Mouse (Mus musculus) hindbrain, embryonic 16.5 days (tissue): ENCODE results near the gene Fyn. TPM values are rescaled to one million over a fixed set of nuclear protein-coding genes. Genes with fewer than 3 reads are reported as not detected.

Source experiments
- ATAC-seq: fragments of 200-750 bp; cut with Nextera tagmentation; 2 replicates; pipeline ENCODE4 v1.8.0; 2017; ENCODE audit warnings: moderate TSS enrichment, moderate library complexity
- H3K27ac ChIP-seq: fragments of 300-500 bp; sonication (generic); 2 replicates; pipeline ENCODE4 v1.5.1; 2014; ENCODE audit warnings: low read depth, mild to moderate bottlenecking, control low read depth, low read length, moderate library complexity
- H3K27me3 ChIP-seq: fragments of 300-500 bp; sonication (generic); replicated peaks from 2 replicates; pipeline ENCODE4 v1.6.1; 2014; ENCODE audit warnings: low read length; ENCODE audit not compliant: control insufficient read depth, insufficient read depth
- H3K36me3 ChIP-seq: fragments of 300-500 bp; sonication (generic); 2 replicates; pipeline ENCODE4 v1.6.1; 2014; ENCODE audit warnings: mild to moderate bottlenecking, low read length, moderate library complexity, mixed read lengths; ENCODE audit not compliant: control insufficient read depth, insufficient read depth
- H3K4me1 ChIP-seq: fragments of 300-500 bp; sonication (generic); 2 replicates; pipeline ENCODE4 v1.6.1; 2014; ENCODE audit warnings: low read depth, low read length; ENCODE audit not compliant: control insufficient read depth, insufficient read depth
- H3K4me2 ChIP-seq: fragments of 300-500 bp; sonication (generic); 2 replicates; pipeline ENCODE4 v1.6.1; 2014; ENCODE audit warnings: mild to moderate bottlenecking, low read length, control low read depth, moderate library complexity
- H3K4me3 ChIP-seq: fragments of 300-500 bp; sonication (generic); 2 replicates; pipeline ENCODE4 v1.5.1; 2014; ENCODE audit warnings: mild to moderate bottlenecking, low read length, control low read depth, moderate library complexity
- H3K9ac ChIP-seq: fragments of 300-500 bp; sonication (generic); 2 replicates; pipeline ENCODE4 v1.6.1; 2014; ENCODE audit warnings: low read depth, mild to moderate bottlenecking, control low read depth, low read length, moderate library complexity
- H3K9me3 ChIP-seq: fragments of 300-500 bp; sonication (generic); 2 replicates; pipeline ENCODE4 v1.6.1; 2014; ENCODE audit warnings: mild to moderate bottlenecking, low read length, moderate library complexity; ENCODE audit not compliant: control insufficient read depth
- WGBS: fragments of 180-500 bp; shearing (Covaris S2); extraction: QIAGEN DNeasy Blood & Tissue Kit; methylation state at CpG from one replicate; pipeline ENCODE4 v1.1.7; 2014; 5-methylcytosine and 5-hydroxymethylcytosine counted together
- polyA plus RNA-seq: library from polyadenylated mRNA; unstranded; fragments of >200 nt; fragmentation: Nextera tagmentation; extraction: Ambion mirVana; gene quantifications from 2 replicates; pipeline ENCODE4 v1.2.1, GENCODE M21; 2015

The Fyn gene
- polyA plus RNA-seq, 1 experiment from 2014 or later = 74.9 TPM

- H3K27me3 ChIP-seq = no peaks in the 10 kb centered on the region
- no peak overlapping the region for H3K9ac ChIP-seq
- no peak overlapping the region for H3K4me3 ChIP-seq
- H3K4me1 ChIP-seq = peaks cover 69% of the 10 kb centered on the region
- ATAC-seq = peak; percentile 4; the same call in 1 of the 2 replicates
- H3K27ac ChIP-seq = peak overlapping the region; percentile 72
- H3K9me3 ChIP-seq = no peaks in the 10 kb centered on the region
- no peak overlapping the region for H3K4me2 ChIP-seq
- H3K36me3 ChIP-seq = no peaks in the 10 kb centered on the region
- WGBS = 39% methylated on average over 12 of the region's 12 CpGs
Observed at GRCm38 (mm10) chr10:39506353-39506752, 137.7 kb downstream of the Fyn start.

GRCm38 (mm10) chr10:39506831-39507230 is 138.2 kb downstream of the Fyn start:
- ATAC-seq = peak; percentile 61
- Histone ChIP-seq H3K9me3 (no peaks in the 10 kb centered on the region), H3K9ac (0 out of 2 replicates have a peak overlapping the region, but pooled peaks have one; percentile 15), H3K4me2 (no peak overlapping the region), H3K4me3 (no peak overlapping the region), H3K4me1 (peaks cover 65% of the 10 kb centered on the region), H3K36me3 (no peaks in the 10 kb centered on the region), H3K27ac (peak overlapping the region; percentile 72), H3K27me3 (no peaks in the 10 kb centered on the region)
- WGBS = 64% methylated on average over 7 of the region's 7 CpGs

GRCm38 (mm10) chr10:39508801-39509200 is 140.1 kb downstream of the Fyn start:
- no peak overlapping the region for H3K9ac ChIP-seq
- no peaks in the 10 kb centered on the region for H3K9me3 ChIP-seq
- 87% methylated on average over 5 of the region's 5 CpGs for WGBS
- peaks cover 2% of the 10 kb centered on the region; the same call in 1 of the 2 replicates for H3K36me3 ChIP-seq
- no peak overlapping the region for H3K27ac ChIP-seq
- no peaks in the 10 kb centered on the region for H3K27me3 ChIP-seq
- no peak for ATAC-seq
- H3K4me3 ChIP-seq = no peak overlapping the region
- peaks cover 47% of the 10 kb centered on the region for H3K4me1 ChIP-seq
- no peak overlapping the region for H3K4me2 ChIP-seq

- Histone ChIP-seq H3K4me3 (no peak overlapping the region), H3K4me1 (peaks cover 38% of the 10 kb centered on the region), H3K27me3 (no peaks in the 10 kb centered on the region), H3K9me3 (no peaks in the 10 kb centered on the region), H3K9ac (no peak overlapping the region), H3K36me3 (peaks cover 2% of the 10 kb centered on the region; the same call in 1 of the 2 replicates), H3K27ac (no peak overlapping the region), H3K4me2 (no peak overlapping the region)
- ATAC-seq = no peak
- WGBS = 69% methylated on average over 8 of the region's 8 CpGs
Observed at GRCm38 (mm10) chr10:39509937-39510336, 141.3 kb downstream of the Fyn start.

GRCm38 (mm10) chr10:39512631-39513314 is 144.1 kb downstream of the Fyn start:
- Histone ChIP-seq H3K9ac (no peak overlapping the region), H3K4me3 (no peak overlapping the region), H3K27me3 (no peaks in the 10 kb centered on the region), H3K27ac (no peak overlapping the region), H3K4me1 (peaks cover 17% of the 10 kb centered on the region), H3K36me3 (peaks cover 8% of the 10 kb centered on the region), H3K4me2 (no peak overlapping the region), H3K9me3 (no peaks in the 10 kb centered on the region)
- no peak for ATAC-seq
- WGBS = 67% methylated on average over 14 of the region's 14 CpGs

- WGBS = 89% methylated on average over 8 of the region's 8 CpGs
- H3K27ac ChIP-seq = no peak overlapping the region
- H3K27me3 ChIP-seq = no peaks in the 10 kb centered on the region
- ATAC-seq = no peak
- peaks cover 14% of the 10 kb centered on the region for H3K4me1 ChIP-seq
- no peak overlapping the region for H3K4me3 ChIP-seq
- H3K9me3 ChIP-seq = no peaks in the 10 kb centered on the region
- H3K9ac ChIP-seq = no peak overlapping the region
- peaks cover 8% of the 10 kb centered on the region for H3K36me3 ChIP-seq
- no peak overlapping the region for H3K4me2 ChIP-seq
Observed at GRCm38 (mm10) chr10:39514916-39515315, 146.3 kb downstream of the Fyn start.

- Histone ChIP-seq H3K27ac (no peak overlapping the region), H3K9ac (no peak overlapping the region), H3K9me3 (no peaks in the 10 kb centered on the region), H3K4me2 (no peak overlapping the region), H3K4me3 (no peak overlapping the region), H3K4me1 (peaks cover 22% of the 10 kb centered on the region), H3K36me3 (peaks cover 8% of the 10 kb centered on the region), H3K27me3 (no peaks in the 10 kb centered on the region)
- WGBS = 84% methylated on average over 6 of the region's 6 CpGs
- no peak for ATAC-seq
Observed at GRCm38 (mm10) chr10:39516541-39517133, 148.0 kb downstream of the Fyn start.

GRCm38 (mm10) chr10:39517375-39517774 is 148.7 kb downstream of the Fyn start:
- no peaks in the 10 kb centered on the region for H3K27me3 ChIP-seq
- WGBS = 27% methylated on average over 9 of the region's 9 CpGs
- peaks cover 25% of the 10 kb centered on the region for H3K4me1 ChIP-seq
- no peak overlapping the region for H3K4me3 ChIP-seq
- peaks cover 6% of the 10 kb centered on the region for H3K36me3 ChIP-seq
- no peak overlapping the region for H3K27ac ChIP-seq
- no peak overlapping the region for H3K4me2 ChIP-seq
- no peaks in the 10 kb centered on the region for H3K9me3 ChIP-seq
- no peak for ATAC-seq
- H3K9ac ChIP-seq = peak overlapping the region; percentile 35; the same call in 1 of the 2 replicates

GRCm38 (mm10) chr10:39518232-39518631 is 149.6 kb downstream of the Fyn start:
- Histone ChIP-seq H3K4me3 (no peak overlapping the region), H3K4me1 (peaks cover 25% of the 10 kb centered on the region), H3K27ac (no peak overlapping the region), H3K4me2 (no peak overlapping the region), H3K27me3 (no peaks in the 10 kb centered on the region), H3K9me3 (no peaks in the 10 kb centered on the region), H3K36me3 (peaks cover 6% of the 10 kb centered on the region), H3K9ac (no peak overlapping the region)
- ATAC-seq = no peak
- 54% methylated on average over 8 of the region's 8 CpGs for WGBS
